Mouse (Mus musculus) cerebellum, adult 9-10 months (tissue): ENCODE results near the gene Zp3.

ENCODE experiments used
- DNase-seq: peaks from one replicate; pipeline ENCODE4 v3.0.0; 2022

Gene Zp3

DNA sequence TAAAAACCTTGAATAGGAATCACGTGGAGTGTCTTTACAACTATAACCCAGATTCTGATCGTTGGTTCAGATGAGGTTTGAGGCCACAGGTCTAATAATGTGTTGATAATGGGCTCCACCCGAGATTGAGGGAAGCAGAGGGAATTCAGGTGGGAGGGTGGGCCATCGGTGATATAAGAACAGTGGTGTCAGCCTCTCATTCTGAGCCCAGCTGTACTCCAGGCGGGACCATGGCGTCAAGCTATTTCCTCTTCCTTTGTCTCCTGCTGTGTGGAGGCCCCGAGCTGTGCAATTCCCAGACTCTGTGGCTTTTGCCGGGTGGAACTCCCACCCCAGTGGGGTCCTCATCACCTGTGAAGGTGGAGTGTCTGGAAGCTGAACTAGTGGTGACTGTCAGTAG lies at the start of gene Zp3:
TSS of gene Zp3 (plus strand) at position 196 of the 400 bp plus-strand sequence.
- DNase-seq, result no peak

DNA sequence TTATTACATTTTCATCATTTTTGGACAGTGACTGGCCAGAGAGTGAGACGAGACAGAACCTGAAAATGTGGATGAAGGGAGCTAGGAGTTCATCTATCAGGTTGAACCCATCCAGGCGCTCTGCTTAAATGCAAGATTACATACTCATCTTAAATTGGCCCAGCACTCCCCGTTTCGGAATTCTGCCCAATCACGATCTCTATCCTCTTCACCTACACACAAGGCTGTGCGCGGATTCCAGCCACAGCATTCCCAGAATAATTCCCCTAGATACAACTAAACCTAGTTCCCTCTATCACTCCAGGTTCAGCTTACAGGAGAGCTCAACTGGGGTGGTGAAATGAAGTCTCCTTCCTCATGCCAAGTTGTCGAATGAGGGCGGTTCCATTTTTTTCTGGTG lies 48.4 kb upstream of the Zp3 start:
- DNase-seq, result no peak

DNA sequence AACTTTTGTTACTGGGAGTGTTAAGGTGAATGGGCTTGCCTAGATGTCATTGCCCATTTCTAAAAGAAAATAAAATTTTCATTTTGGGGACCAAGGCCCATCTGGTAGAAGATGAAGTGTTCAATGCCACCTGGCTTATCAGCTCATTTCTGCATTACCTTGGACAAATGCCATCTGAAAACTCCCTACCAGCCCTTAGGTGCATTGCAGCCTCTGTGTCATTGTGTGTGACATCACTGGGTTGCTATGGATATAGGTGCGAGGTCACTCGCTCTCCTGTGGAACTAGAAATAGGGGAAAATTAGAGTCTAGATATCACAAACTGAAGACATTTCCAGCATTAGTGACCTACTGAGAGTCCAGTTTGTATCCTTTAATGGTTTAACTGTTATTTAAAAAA lies 47.5 kb upstream of the Zp3 start:
- peak; percentile 77 for DNase-seq

DNA sequence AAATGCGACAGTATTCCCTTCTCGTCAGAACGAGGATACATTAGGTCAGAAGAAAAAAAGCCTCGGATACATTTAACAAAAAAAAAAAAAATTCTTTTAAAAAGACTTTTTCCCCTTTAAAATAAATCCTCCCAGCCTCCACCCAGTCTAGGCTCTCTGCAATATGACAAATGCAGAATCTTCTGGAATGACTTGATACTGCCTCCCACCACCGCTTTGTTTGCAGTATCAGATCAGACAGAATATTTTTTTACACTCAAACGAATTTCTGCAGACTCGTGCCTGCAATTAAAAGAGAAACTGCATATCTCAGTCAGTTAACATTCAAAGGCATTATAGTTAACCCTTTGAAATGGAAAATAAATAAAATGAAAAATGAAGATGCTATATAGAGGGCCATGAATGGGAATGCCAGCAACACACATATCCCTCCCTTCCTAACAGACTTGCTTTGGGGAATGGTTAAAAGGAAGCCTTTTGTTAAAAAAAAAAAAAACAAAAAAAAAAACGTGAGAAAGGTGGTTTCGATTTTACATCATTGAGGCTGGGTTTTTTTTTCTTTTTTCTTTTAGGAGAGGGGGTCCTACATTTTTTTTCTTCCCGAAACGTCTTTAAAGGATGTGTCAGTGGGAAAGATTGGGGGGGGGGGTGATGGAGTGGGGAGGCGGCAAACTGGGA lies 46.5 kb upstream of the Zp3 start:
- DNase-seq, result no peak

DNA sequence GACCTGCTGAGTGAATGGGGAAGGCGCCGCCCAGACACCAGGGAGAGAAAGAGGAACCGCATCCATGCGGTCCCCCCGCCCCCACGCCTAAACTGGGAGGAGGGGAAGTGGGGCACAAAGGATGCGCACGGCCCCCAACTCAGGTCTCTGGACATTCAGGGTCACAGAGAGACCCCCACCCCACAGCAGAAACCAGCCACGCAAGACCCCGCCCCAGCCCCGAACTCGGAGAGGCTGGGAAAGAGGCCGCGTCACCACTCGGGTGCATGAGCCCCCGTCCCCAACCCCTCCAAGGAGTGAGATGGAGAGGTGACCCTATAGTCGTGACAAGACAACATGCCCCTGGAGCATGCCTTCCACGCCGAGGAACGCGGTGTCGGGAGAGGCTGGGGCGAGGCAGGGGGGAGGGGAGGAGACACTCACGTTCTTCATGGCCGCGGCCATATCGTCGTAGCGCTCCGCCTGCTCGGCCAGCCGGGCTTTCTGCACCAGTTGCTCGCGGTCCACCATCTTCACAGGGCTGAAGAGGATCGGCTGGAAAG lies 45.9 kb upstream of the Zp3 start:
- peak; percentile 86 for DNase-seq

DNA sequence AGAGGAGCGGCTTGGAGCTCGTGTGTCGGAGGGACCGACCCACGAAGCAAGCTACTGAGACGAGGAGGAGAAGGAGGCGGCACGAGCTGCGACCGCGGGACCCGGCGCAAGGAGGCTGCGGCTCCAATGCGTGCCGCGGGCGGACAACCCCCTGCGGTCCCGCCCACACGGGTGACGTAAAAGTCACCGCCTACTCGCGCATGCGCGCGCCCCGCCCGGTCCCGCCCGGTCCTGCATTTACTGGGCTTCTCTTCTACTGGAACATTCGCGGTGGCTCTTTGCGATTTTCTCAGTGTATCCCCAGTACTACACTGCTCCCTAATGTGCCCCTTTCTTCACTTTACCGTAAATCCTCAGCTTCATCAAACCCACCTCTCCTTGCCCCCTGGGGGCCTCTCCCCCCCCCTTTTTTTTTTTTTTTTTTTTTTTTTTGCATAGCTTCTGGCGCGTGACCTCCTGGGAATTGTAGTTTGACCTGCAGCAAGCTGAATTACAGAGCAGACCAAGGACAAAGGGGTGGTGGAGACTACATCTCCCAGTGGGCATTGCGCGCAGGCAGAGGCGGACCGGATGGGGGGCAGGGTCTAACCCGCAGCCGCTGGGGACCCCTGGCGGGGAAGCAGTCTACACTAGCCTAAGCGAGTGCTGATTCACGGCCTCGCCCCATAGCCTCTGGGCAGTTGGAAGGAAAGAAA lies 45.3 kb upstream of the Zp3 start, which contains the start of gene Ywhag:
TSS of gene Ywhag (minus strand) at position 136 of the 695 bp plus-strand sequence.
- peak; percentile 97 for DNase-seq

DNA sequence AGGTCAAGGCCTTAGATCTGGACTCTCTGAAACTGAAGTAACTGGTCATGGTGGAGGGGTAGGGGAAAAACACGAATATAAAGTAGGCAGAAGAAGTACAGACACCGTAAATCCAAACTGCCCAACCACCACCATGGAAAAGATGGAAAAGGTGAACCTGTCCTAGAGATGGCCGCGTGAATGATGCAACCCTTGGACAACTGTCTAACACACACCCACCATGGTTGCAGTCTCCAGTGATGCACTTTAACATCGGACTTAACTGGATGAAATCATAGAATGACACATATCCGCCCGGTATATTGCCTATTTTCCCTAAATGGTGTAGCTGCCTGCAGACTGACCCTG lies 44.7 kb upstream of the Zp3 start:
- no peak for DNase-seq

DNA sequence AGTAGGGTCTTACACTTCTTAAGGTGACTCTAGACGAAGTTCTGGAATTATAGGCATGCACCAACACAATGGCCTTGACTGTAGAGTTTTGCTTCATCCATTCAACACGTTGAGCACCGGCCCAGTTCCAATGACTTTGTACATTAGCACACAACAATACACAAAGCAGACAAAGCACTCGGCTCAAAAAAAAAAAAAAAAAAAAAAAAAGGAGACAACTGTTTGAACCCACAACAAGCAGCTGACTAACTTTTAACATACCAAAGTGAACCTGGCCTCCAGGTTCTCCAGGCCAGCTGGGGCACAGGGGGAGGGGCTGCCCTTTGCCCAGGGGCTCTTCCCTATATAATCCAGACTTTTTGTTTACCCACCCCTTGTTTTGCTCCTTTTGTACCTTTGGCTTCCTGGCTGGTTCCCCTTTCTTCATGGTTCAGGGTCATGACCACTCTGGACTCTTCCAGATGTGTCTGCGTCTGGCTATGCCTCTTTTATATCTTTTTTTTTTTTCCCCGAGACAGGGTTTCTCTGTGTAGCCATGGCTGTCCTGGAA lies 44.2 kb upstream of the Zp3 start:
- peak; percentile 67 for DNase-seq

DNA sequence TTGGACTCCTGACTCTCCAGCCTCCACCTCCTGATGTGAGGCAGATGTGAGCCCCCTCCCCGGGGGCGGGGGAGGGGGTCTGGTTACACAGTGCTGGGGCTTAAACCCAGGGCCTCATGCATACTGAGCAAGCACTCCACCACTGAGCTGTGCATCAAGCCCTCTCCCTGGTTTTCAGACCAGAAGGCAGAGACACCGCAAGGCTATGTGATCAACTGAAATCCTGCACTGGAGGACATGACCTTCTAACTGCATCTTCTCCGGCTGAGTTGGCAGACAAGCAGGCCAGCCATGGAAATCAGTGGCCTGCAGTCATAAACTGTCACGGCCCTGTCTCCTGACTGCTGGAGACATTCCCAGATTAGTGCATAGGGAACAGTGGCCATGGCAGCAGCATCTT lies 39.3 kb upstream of the Zp3 start:
- no peak for DNase-seq

DNA sequence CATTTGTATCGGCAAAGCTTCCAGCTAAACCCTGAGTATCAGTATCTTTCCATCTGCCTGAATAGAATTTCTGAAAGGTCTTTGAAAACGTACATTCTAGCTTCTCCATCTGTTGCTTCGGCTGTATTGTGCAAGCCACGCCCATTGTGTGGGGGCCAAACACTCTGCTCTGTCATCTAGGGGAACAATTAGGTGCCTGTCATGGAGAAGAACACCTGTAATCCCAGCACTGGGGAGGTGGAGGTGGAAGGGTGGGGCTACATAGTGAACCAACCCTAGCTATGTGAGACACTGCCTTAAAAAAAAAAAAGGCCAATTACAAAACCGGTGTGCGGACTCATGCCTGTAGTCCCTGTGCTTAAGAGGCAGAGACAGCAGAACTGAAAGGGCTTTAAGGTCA lies 37.2 kb upstream of the Zp3 start:
- DNase-seq, result no peak

DNA sequence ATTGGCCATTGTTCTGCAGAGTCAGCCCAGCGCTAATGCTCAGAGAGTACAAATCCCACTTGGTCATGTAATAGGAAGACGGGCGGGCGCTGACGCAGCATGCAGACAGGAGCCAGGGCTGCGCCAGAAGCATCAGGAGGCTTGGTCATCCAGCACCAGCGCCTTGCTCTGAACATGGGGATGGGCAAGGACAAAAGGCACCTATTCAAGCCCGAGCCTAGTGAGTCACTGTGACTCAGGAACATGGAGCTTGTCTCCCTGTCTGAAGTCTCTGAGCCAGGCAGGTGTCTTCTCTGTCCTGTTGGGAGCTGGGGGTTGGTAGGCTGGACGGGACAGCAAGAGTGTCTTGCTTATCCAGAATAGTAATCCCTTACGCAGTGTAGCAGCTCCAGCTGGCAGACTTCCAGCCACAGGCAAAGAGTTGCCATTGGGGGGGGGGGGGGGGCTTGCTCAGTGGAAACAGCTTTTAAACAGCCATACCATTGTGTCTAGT lies 33.9 kb upstream of the Zp3 start:
- DNase-seq, result no peak

DNA sequence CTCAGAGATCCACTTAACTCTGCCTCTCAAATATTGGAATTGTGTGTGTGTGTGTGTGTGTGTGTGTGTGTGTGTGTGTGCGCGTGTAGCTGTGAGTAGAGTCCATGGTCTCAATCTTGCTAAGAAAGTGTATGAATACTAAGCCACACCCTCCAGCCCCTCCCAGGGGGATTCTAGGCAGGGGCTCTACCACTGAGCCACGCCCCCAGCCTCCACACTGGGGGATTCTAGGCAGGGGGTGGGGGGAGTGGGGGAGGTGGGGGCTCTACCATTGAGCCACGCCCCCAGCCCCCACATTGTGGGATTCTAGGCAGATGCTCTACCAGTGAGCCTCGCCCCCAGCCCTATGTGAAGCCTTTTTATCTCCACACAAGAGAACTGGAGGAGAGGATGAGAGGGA lies 33.3 kb upstream of the Zp3 start:
- DNase-seq, result no peak

DNA sequence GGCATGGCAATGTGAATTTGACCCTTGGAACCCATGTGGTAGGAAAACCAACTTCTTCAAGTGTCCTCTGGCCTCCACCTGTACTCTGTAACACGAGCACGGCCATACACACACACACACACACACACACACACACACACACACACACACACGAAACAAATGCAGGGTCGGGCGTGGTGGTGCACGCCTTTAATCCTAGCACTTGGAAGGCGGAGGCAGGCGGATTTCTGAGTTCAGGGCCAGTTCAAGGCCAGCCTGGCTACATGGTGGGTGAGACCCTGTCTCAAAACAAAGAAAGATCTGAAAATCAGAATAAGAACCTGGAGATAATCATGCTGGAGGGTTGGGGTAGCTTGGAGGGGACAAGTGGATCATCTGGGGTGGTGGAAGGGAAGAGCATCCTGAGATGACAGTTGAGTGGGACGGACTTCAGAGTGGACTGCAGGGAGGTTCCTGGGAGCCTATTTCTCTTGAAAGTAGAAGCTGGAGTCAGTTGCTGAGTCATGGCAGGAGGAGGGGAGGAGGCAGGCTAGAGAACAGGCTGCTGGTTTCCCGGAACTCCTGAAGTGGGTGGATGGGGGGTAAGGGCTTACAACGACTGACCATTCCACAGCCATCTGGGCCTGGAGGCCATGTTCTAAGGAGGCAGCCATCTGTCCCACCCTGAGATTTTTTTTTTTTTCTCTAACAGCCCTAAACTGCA lies 29.0 kb upstream of the Zp3 start:
- no peak for DNase-seq

DNA sequence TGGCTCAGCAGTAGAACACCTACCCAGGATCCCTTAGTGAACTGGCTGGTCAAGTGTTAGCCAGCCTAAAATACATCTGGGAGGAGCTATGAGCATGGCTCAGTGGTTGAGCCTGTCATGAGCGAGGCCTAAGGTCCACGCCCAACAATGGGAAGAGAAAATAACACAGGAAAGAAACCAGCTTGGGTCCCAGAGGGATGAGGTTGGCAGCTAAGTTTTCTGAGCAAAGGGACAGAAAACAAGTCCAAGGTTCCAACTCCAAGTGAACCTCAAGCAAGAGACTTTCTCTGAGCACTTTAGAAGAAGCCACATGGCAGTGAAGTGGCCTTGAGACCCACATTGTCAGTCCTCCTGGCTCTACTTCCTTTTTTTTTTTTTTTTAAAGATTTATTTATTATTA lies 28.2 kb upstream of the Zp3 start:
- DNase-seq, result no peak

DNA sequence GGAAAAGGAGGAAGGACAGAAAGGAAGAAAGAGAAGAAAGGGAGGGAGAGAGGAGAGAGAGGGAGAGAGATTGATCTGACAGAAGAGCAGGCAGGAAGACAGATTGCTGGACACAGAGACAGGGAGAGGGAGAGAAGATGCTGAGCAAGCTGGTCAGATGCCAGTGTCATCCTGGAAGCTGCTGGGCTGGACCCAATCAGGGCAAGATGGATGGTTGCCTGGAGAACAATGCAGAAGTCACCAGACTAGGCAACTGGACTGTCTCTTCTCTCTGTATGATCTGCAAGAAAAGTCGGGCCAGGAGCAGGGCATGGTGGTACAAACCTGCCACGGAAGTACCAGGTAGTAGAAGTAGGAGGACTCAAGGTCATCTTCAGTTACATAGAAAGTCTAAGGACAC lies 27.1 kb upstream of the Zp3 start:
- DNase-seq, result peak; percentile 58

DNA sequence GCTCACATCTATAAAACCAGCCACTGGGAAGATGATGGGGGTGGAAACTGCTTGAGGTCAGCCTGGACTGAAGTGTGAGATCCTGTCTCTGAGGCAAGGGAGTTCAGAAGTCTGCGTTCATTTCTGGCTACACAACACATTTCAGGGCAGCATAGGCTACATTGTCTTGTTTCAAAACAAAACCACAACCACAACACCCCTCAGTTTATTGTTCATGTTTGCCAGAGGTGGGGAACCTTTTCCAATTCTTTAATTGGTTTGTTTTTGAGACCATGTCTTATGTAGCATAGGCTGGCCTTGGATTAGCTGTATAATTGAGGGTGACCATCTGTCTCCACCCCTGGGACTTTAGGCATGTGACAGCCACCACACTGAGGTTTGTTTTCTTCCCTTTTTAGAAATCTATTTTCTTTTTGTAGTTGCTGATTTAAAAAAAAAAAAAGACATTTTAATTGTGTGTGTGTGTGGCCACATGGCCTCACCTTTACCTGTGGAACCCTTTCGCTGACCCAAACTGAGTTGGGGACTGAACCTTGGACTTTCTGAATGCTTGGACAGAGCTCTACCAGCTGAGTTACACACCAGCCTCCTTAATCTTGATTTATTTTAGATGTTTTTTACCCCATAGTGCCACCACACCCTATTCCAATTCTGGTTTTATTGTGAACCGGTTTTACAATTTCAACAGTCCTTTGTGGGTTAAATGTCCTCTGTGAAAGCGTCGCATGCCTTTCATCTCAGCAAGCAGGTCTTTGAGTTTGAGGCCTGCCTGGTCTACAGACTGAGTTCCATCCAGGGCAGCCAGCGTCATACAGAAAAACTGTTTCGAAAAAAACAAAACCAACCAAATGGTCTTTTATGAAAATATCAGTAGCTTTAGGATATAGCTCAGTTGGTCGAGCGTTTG lies 23.3 kb upstream of the Zp3 start:
- DNase-seq, result no peak

DNA sequence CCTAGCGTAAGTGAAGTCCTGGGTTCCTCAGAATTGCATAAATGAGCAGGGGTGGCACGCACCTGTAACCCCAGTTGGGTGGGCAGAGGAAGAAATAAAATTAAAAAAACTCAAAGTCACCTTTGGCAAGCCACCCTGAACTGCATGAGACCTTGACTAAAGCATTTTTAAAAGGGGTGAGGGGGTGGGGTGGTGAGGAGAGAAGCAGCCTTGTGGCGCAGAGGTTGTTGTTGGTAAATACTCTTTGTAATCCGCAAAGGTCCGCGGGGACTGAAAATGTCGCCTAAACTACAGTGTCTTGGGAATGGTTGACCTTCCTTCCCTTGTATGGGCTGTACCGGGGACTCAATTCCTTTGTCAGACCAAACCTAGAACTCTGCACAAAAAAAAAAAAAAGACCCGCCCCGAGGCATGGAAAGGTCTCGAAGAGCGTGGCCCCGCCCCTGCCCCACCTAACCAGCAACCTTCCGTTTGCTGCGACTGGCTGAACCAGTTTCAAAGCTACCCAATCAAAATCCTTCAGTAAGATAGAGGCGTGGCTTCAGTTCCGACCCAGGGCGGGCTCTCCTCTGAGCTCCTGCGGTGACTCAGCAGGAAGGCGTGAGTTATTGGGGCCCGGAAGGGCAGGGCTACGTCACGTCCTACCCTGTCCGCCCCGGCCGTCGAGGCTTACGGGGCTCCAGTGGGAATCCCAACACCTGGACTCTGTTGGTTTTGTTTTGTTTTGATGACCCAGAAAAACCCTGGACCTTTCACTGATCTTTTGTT lies 22.5 kb upstream of the Zp3 start:
- peak; percentile 94 for DNase-seq

DNA sequence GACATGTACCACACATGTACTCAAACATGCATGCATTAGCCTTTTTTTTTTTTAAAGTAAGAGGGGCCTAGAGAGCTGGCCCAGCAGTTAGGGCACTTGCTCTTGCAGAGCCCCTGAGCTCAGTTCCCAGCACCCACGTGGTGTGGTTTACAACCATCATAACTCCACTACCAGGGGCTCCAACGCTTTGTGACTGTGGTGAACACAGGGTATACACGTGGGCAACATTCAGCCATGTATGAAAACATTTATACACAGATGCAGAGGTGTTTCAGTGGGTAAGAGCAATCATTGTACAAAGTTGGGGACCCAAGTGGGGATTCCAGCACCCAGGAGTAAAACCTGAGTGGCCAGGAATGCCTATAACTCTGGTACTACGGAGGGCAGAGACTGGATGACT lies 21.5 kb upstream of the Zp3 start:
- DNase-seq, result no peak

DNA sequence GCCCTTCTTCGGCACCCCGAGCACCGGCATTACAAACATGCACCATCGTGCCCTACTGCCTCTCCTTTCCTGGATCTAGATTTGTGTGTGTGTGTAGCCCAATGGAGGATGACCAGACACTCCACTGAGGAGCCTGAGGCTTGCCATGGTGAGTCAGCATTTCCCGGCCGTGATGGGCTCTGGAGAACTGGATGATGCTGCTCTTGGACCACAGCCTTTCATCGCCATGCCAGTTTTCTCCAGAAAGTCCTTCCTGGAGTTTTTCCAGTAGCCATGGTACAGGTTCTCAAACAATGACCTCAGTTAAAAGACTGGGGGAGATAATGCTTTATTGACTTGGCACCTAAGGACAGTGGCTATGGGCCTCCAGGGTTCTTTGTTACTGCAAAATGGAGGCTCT lies 20.0 kb upstream of the Zp3 start:
- no peak for DNase-seq

DNA sequence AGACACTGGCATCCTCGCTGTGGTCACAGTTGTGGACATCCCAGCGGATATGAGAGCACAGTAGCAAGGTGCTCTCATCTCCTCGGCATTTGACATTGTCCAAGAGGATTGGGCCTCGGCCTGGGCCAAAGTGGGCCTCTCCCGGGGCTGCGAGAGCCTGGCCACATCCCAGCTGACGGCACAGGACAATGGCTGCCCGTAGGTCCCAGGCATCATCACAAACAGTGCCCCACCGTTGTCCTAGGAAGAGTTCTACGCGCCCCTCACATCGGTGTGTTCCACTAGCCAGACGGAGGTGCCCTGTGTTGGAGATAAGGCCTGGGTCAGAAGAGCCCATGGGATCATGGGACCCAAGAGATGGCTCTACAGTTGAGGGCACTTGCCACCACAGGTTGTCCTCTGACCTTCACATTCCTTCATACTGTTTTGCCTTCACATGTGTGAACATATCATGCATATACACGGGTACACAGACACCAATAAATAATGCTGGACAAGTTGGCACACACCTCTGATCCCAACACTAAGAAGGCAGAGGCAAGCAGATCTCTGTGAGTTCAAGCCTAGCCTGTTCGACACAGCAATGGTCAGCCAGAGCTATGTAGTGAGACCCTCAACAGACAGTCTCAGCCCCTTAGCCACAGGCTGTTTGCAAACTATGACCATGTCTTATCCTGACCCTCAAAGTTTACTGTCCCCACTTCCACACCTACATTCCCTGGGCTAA lies 18.8 kb upstream of the Zp3 start:
- peak; percentile 63 for DNase-seq

DNA sequence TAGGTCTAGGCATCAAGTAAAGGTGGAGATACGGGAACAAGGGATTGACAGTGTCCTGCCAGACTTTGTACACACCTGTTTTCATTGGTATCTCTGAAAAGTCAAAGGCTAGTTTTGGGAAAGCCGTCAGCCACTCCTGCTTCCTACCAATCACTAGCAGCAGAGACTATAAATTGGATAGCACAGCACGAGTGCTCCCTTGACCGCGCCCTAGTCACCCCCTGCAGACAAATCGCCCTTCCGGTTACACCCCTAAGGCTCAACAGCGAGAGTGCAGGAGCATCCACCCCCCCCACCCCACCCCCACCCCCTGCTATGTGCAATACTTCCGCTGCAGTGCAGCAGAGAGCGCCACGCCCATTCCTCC lies 17.8 kb upstream of the Zp3 start:
- DNase-seq, result no peak
